Mouse (Mus musculus) embryo, embryonic 11.5 days (tissue): ENCODE measurements around the gene Prim1.
"Not testable (repeated sequence)": the region's sequence is repeated elsewhere in the genome, so short reads cannot be mapped to it uniquely, and the experiment has no call there.

ENCODE experiments used
- DNase-seq: peaks from one replicate; pipeline ENCODE4 v3.0.0-alpha.2; 2012; ENCODE audit warnings: low read depth, low spot score

Gene Prim1

GRCm38 (mm10) chr10:128037921-128038320 is 23.0 kb downstream of the Prim1 start:
- no peak for DNase-seq

GRCm38 (mm10) chr10:128039167-128039566 is 24.2 kb downstream of the Prim1 start:
- DNase-seq: no peak

DNA sequence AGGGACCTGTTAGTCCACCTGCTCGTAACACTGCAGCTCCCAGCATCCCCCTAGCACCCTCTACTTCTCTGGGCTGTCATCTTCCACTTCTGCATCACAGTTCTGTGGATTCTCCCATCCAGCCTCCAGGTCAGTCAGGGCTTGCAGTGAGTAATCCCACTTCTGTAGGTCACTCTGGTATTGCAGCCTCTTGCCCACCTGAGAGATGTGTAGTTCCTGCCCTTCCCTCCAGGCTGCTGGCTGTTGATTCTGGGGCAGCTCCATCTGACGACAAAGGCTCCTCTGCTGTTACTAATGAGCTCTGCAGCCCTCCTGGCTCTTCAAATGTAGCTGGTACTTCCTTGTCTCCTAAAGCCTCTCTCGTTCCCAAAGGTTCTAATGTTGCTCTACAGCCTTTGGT is 24.9 kb downstream of the Prim1 start:
- no peak for DNase-seq

DNA sequence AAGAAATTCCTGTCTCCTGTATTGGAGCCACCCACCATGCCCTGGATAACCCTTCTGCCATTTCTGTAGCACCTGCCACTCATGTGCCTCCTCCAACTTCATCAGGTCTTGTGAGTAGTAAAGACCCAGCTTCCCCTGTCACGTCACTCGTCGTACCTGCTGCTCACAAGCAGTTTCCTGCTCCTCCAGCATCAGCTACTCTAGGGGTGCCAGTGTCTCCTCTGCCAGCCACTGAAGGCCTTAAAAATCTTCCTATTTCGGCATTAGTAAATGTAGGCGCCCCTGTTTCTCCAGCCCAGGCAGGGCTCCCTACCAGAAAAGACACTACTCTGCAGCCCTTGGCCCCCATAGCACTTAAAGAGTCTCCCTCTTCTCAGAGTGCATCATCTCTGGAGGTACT is 25.3 kb downstream of the Prim1 start:
- no peak for DNase-seq

DNA sequence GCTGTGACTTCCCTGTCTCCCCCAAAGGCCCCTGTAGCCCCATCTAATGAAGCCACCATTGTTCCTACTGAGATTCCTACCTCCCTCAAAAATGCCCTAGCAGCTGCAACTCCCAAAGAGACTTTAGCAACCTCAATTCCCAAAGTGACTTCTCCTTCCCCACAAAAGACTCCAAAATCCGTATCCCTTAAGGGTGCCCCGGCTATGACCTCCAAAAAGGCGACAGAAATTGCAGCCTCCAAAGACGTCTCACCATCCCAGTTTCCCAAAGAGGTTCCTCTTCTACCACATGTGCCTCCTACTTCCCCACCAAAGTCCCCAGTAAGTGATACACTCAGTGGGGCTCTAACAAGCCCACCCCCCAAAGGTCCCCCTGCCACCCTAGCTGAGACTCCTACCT is 26.7 kb downstream of the Prim1 start:
- no peak for DNase-seq

- DNase-seq: no peak
Measured at GRCm38 (mm10) chr10:128042466-128042865, 27.5 kb downstream of the Prim1 start.

- no peak for DNase-seq
Measured at GRCm38 (mm10) chr10:128043041-128043835, 28.3 kb downstream of the Prim1 start.

DNA sequence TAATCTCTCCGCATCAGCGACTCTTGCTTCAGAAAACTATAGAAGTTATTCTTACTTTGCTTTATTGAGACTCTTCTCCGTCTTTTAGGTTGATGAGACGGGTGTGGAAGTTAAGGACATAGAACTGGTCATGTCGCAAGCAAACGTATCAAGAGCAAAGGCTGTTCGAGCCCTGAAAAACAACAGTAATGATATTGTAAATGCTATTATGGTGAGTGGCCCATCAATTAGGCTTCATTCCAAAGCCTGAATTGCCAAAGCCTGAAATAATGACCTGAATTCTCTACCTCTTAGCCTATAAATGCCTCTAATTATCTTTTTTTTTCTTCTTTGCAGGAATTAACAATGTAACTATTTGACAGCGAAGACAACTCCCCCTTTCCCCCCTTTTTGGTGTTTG is 33.2 kb downstream of the Prim1 start:
- DNase-seq: no peak

GRCm38 (mm10) chr10:128049741-128050140 is 34.8 kb downstream of the Prim1 start:
- DNase-seq: no peak

GRCm38 (mm10) chr10:128050355-128050754 is 35.4 kb downstream of the Prim1 start:
- no peak for DNase-seq

DNA sequence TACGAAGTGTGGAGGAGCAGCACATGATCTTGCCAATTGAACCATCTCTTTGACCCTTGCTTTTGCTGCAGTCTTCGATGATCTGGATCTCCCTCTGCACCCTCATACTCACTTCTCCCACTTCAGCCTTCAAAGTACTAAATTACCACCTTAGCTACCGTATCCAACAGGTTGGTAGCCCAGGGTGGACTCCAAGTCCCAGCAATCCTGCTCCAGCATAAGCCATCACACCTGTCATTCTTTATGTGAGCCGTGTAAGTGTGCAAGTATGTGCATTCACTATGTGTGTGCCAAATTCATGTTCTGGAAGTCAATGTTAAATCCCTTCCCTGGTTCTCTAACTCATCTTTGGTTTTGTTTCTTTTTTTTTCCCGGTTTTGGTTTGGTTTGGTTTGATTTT is 36.6 kb downstream of the Prim1 start:
- DNase-seq: no peak

GRCm38 (mm10) chr10:128052136-128052535 is 37.2 kb downstream of the Prim1 start:
- DNase-seq: not testable (repeated sequence)

DNA sequence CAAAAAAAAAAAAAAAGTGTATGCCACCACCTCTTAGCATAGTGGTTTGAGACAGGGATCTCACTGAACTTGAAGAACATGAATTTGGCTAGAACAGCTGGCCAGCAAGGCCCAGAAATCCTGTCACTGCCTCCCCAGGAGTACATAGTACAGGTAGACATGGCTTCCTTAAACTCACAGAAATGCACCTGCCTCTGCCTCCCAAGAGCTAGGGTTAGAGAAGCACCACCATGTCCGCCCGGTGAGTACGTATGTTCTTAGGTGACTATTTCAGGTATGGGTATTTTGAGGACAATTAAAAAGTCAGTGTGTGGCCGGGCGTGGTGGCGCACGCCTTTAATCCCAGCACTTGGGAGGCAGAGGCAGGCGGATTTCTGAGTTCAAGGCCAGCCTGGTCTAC is 38.0 kb downstream of the Prim1 start:
- DNase-seq: no peak

GRCm38 (mm10) chr10:128058184-128058583 is 43.2 kb downstream of the Prim1 start:
- no peak for DNase-seq

DNA sequence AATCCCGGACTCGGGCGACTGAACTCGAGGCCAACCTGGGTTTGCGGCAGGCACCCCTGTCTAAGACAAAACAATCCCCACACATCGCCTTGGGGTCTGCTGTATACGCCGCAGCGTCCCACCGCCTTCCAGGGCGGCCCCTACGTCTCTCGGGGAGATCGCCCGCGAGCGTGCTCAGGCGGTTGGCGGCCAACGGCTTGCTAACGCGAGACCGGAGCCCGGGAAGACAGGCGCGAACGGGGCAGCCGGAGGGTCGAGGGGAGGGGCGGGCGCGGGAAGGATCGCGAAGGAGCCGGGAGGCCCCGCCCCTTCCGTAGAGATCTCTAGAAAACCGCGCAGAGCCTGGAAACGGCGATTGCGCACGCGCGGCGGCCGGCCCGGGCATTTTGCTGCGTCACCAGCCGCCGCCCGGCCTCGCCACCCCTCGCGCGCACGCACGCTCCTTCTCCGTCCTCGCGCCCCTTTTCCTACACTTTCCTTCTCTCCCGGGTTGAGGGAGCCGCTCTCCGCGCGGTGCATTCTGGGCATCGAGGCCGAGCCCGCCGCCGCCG is 43.7 kb downstream of the Prim1 start, which contains the start of gene Ptges3:
Gene Ptges3 (plus strand): TSS at position 354 of the 551 bp plus-strand sequence.
- peak; percentile 94 for DNase-seq

DNA sequence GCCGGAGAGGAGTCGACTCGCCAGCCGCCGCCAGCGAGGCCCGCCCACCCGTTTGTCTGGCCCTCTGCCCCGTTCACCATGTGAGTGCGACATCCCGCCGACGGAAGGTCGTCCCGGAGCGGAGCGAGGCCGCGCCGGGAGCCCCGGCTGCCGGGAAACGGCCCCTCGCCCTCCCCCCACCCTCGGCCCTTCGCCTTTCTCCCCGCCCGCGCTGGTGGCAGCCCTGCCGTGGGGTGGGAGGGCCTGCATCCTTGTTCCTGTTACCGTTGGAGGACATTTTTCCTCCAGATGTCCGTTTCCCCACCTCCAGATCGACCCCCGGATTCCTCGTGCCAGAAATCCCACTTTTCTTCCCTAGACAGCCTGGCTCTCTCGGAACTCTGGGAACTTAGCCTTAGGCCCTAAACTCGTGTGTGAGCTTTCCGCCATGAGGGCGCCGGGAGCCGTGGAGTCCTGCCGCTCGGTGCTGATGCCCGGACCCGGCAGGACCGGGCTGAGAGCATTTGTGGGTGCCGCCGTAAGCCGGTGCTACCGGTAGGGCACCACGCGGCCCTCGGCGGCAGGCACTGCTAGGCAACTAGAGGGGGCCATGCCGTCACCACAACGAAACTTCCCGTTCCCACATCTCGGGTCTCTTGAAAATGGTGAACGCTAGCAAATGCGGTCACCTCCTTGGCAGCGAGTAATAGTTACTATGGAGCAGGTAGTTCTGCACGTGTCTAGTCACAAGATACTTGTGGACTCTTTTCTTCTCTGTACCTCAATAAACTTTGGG is 44.4 kb downstream of the Prim1 start:
- DNase-seq: no peak

- no peak for DNase-seq
Measured at GRCm38 (mm10) chr10:128061109-128061508, 46.1 kb downstream of the Prim1 start.

- DNase-seq: no peak
Measured at GRCm38 (mm10) chr10:128062221-128062989, 47.4 kb downstream of the Prim1 start.

GRCm38 (mm10) chr10:128066072-128066471 is 51.1 kb downstream of the Prim1 start:
- DNase-seq: no peak

- DNase-seq: no peak
Measured at GRCm38 (mm10) chr10:128069201-128069600, 54.2 kb downstream of the Prim1 start.

DNA sequence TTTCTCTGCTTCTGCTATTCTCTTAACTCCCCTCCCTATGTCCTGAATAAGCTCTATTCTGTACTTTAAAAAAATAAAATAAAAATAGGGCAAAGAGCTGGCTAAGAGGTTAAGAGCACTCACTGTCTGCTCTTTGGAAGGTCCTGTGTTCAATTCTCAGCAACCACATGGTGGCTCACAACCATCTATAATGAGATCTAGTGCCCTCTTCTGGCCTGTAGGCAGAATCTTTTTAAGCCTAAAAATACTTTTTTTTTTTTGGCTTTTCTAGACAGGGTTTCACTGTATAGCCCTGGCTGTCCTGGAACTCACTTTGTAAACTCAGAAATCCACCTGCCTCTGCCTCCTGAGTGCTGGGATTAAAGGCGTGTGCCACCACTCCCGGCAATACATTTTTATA is 55.5 kb downstream of the Prim1 start:
- DNase-seq: not testable (repeated sequence)

DNA sequence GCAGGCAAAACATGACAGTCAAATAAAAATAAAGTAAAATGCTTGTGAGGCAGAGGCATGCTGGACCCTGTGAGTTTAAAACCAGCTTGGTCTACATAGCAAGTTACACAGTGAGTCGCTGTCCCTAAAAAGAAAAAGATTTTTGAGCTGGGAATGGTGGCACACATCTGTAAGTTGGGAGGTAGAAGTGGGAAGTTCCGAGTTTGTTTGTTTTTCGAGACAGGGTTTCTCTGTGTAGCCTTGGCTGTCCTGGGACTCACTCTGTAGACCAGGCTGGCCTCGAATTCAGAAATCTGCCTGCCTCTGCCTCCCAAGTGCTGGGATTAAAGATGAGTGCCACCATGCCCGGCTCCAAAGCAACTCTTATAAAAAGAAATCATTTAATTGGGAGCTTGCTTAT is 63.3 kb downstream of the Prim1 start:
- DNase-seq: not testable (repeated sequence)
